ENCODE assay signal across 8 mouse cellular contexts in the genomic region with DNA sequence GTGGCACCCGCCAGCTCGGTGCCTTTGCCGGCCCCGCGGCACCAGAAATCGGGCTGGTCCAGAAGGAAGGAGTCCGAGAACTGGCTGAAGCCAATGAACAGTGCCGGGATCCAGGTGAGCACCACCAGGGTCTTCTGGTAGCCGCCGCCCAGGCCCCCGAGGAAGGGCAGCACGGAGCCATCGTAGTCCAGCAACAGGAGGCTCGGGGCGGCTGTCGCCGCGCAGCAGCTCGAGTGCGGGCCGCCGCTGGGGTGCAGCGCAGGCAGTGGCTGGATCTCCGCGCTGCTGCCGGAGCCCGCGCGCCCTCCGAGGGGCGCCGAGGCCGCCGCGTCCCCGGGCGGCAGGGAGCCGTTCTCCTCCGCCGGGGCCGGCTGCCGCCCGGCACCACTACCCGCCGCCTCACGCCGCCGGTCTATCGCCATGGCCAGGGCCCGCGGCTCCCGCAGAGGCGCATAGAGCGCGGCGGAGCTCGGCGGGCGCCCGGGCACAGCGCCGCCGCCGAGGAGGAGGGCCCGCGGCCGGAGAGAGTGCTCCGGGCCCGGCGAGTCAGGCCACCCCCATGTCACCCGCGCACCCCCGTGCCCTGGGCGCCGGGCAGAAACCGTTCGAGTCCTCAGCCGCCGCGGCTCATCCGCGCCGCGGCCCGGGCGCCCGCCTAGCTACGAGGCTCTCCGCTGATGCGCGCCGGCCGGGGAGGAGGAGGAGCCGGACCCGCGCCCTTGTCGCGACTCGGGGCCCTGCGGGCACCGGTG. TPM values are rescaled to one million over a fixed set of nuclear protein-coding genes. Genes with fewer than 3 reads are reported as not detected.
A peak's percentile ranks its signal among the peaks of the same experiment; 100 is the strongest.
DNase-seq lines count a peak whose midpoint lies in the region; ATAC-seq and TF ChIP-seq lines count a peak whose summit lies in the region.

No protein-coding gene starts in this region.

- WGBS in kidney, postnatal 0 days, result 0% methylated on average over 72 of the region's 101 CpGs
- whole genome bisulfite sequencing in lung, embryonic 14.5 days, result under 1% methylated on average over 61 of the region's 101 CpGs

- no peaks in the 10 kb centered on the region for H3K27me3 ChIP-seq in kidney, postnatal 0 days (ENCODE audit: insufficient read depth, low read length)
- peaks cover 39% of the 10 kb centered on the region for H3K27me3 ChIP-seq in lung, embryonic 14.5 days (ENCODE audit: insufficient read depth, low read length)

- ATAC-seq in kidney, postnatal 0 days (replicated peaks; ENCODE audit: low FRiP score, low read depth), result peak; percentile 71
- ATAC-seq in lung, embryonic 14.5 days (ENCODE audit: insufficient read depth), result peak; percentile 60

- peaks cover 16% of the 10 kb centered on the region for H3K4me1 ChIP-seq in kidney, postnatal 0 days (replicated peaks; ENCODE audit: insufficient read depth, low read length)
- peaks cover 7% of the 10 kb centered on the region; the same call in 1 of the 2 replicates for H3K4me1 ChIP-seq in lung, embryonic 14.5 days (ENCODE audit: insufficient read depth)

- TF ChIP-seq CTCF in kidney, postnatal 0 days (IDR thresholded peaks at IDR 0.05; ENCODE audit: low read depth), result no peak; the same call in 1 of the 2 replicates
- no peak for TF ChIP-seq CTCF in lung, embryonic 14.5 days (IDR thresholded peaks at IDR 0.05; ENCODE audit: low read depth)

- H3K27ac ChIP-seq in kidney, postnatal 0 days, result no peak overlapping the region; the same call in 1 of the 2 replicates
- H3K27ac ChIP-seq in lung, embryonic 14.5 days (ENCODE audit: low read depth), result peak overlapping the region; percentile 42; the same call in 1 of the 2 replicates

- no peaks in the 10 kb centered on the region for H3K9me3 ChIP-seq in kidney, postnatal 0 days (replicated peaks; ENCODE audit: low read length)
- H3K9me3 ChIP-seq in lung, embryonic 14.5 days (ENCODE audit: low read depth, low read length), result no peaks in the 10 kb centered on the region

- peak overlapping the region; percentile 90 for H3K4me2 ChIP-seq in kidney, postnatal 0 days (ENCODE audit: low read length)
- H3K4me2 ChIP-seq in lung, embryonic 14.5 days, result peak overlapping the region; percentile 93

- DNase-seq in layer of hippocampus, adult 18-20 months (ENCODE audit: low spot score in 2 of 2), result peak; percentile 33 to 63
- no peak for DNase-seq in layer of hippocampus, adult 9-10 months (ENCODE audit: low spot score)
- DNase-seq in cerebellum, adult 18-20 months, result peak; percentile 46 to 71
- DNase-seq in gastrocnemius, postnatal 10 days, result peak; percentile 60
- peak; percentile 64 for DNase-seq in kidney, postnatal 0 days (ENCODE audit: low spot score)
- peak; percentile 75 for DNase-seq in lung, embryonic 14.5 days
- peak; percentile 8 for DNase-seq in retina, postnatal 7 days (ENCODE audit: low read depth, low spot score)
- DNase-seq in yolk sac, embryonic 10.5 days (ENCODE audit: low spot score), result peak; percentile 33

- H3K9ac ChIP-seq in kidney, postnatal 0 days (ENCODE audit: low read depth, low read length), result peak overlapping the region; percentile 81
- peak overlapping the region; percentile 76 for H3K9ac ChIP-seq in lung, embryonic 14.5 days

- peak overlapping the region; percentile 78 for H3K4me3 ChIP-seq in kidney, postnatal 0 days (replicated peaks; ENCODE audit: low read depth, low read length)
- peak overlapping the region; percentile 71 for H3K4me3 ChIP-seq in lung, embryonic 14.5 days (ENCODE audit: low read depth, low read length)

- H3K36me3 ChIP-seq in kidney, postnatal 0 days (ENCODE audit: insufficient read depth, low read length), result no peaks in the 10 kb centered on the region
- no peaks in the 10 kb centered on the region for H3K36me3 ChIP-seq in lung, embryonic 14.5 days (ENCODE audit: insufficient read depth)

RNA-seq across cellular contexts. Expression of gene Slc22a23, which starts 0.4 kb away (rescaled TPM):
- total RNA-seq in layer of hippocampus, adult 18-20 months (2021), result 10 to 100 TPM; 31.9 to 33.0 TPM
- total RNA-seq in gastrocnemius, postnatal 10 days (2021), result 10 to 100 TPM; 10.3 to 10.9 TPM
- polyA plus RNA-seq in kidney, postnatal 0 days (2015; fragmentation: Nextera tagmentation; extraction: Ambion mirVana), result 4.3 TPM in 2 replicates
- 6.7 and 7.5 TPM in 2 replicates for polyA plus RNA-seq in lung, embryonic 14.5 days (2014; fragmentation: Nextera tagmentation; extraction: Ambion mirVana)
